Mouse (Mus musculus) T-helper 1 cell (primary cell): ENCODE data around the gene Uchl3.

Experiments
- in situ Hi-C: fragments of 300-600 bp; cut with MboI, MseI; formaldehyde crosslinking; loops from one replicate; pipeline ENCODE4 v1.15.1; 2025; ENCODE audit warnings: high pct_unique_total_duplicates

The Uchl3 gene

DNA sequence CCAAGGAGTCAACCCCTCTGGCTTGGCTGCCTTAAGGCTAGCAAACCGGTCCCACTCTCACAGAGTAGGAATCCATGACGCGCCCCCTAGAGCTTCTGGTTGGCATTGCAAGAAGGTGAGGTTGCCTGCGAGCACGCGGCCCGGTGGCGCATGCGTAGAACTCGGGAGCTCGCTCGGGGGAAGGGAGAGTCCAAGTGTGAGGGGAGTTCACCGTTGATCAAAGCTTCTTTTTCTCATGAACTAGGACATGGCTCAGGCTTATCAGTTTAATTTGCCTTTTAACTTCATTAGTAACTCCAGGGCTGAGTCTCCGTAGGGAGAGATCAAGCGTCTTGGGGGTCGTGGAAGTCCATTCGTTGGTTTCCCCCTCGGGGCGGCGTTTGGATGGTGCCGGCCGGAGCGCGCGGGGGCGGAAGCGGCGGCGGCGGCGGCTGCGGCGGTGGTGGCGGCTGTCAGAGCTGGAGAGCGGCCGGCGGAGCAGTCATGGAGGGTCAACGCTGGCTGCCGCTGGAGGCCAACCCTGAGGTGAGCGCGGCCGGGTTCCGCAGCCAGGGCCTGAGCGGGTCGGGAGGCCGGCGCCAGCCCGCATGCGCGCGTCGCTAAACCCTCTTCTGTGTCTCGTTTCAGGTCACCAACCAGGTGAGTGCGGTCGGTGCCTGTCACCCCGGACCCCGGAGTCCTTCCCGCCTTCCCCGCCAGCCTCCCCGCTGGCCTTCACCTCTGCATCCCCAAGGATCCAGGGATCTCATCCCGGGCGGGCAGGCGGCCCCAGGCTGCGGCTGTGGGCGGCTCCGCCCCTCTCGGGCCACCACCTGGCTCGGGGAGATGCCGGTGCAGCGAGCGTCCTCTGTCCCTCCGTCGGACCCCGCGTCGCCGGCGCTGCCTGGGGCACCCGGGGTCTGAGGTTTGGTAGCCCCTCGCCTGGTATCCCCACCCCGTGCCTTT lies at the start of gene Uchl3:
TSS of gene Uchl3 (plus strand) at position 387 of the 945 bp plus-strand sequence.
- in situ Hi-C loops = no loop called here

DNA sequence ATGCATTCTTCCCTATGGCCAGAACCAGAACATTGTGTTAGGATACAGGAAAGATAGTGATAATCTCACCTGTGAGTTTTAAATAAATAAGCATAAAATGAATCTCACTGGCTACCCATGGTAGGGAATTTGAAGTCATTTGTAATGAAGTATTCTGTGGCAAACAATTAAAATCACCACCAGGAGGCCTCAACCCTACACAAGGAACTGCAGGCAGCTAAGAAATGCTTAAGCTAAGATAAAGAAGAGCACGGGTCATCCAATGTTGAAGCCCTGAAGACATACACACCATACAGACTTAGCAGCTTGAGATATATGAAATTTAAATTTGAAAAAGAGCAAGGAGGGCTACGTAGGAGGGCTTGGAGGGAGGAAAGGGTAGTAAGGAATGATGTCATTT lies 47.9 kb upstream of the Uchl3 start:
- in situ Hi-C loops = no loop called here

DNA sequence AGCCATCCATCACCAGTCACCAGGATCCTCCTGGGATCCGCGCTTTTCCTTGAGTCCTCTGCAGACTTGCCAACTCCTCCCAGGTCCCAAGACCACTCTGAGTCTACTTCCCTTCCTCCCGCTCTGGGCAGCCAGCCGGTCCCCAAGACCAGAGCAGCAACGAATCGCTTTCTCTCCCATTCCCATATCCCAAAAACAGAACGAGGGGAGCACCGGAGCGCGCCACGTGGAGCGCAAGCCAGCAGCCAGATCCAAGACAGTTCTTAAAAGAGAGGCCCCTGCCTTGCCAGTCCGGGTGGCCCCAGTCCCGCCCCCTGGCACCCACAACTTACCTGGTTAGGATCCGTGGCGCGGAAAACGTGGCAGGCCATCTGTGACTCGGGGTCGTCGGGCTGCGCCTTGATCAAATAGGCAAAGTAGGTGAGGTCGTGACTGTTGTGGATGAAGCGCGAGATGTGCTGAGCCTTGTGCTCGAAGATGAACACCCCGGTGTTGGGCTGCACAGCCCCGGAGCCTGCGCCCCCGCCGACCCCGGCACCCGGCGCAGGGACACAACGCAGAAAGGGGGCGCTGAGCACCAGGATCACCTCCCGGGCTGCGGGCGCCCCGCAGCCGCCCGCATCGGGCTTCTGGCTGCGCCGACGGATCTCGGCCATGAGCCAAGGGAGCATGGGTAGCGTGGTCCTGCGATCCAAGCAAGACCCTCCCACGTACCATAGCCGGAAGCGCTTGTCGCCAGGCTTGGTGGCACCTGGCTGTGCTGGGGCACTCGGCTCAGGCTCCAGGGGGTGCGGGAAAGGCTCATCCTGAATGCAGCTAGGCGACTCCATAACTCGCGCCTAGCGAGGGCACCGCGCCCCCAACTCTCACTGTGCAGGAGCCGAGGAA lies 45.9 kb upstream of the Uchl3 start:
- in situ Hi-C loops = no loop called here

DNA sequence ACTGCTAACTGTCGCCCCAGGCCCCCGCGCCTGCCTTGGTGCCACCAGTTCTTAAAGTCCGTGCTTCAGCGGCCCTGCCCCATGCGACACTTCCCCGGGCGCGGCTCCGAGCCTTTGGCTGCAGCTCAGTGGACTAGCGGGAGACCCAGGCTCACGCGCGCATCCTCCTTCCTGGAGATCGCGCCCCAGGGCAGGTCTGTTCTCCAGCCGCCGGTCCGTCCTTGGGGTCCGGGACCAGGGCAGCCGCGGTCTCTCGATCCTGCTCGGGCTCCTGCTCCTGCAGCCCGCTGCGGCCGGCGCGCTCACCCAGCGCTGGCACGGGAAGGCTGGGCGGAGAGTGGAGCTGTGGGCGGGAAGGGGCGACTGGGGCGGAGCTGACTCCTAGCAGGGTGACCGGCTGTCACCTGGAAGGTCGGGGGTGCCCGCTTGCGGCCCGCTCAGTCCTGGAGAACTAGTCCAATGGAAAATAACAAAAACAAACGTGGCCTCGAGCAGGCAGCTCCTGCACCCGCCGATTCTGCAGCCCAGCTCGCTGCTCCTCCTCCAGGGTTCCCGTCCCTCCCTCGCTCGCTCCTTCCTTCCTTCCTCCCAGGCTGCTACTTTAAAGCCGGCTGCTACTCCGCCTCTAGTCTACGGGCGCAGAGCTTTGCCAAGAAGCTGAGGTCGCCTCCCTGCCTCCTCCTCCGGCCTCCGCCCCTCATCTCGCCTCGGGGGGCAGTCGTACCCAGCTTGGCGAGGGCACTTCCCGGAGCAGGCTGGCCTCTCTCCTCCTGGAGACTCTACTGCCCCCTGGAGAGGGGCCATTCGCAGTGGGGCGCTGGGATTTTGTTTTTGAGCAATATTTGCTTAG lies 45.0 kb upstream of the Uchl3 start, which contains the start of gene Tbc1d4:
TSS of gene Tbc1d4 (minus strand) at position 673 of the 850 bp plus-strand sequence.
- in situ Hi-C loops = no loop called here

DNA sequence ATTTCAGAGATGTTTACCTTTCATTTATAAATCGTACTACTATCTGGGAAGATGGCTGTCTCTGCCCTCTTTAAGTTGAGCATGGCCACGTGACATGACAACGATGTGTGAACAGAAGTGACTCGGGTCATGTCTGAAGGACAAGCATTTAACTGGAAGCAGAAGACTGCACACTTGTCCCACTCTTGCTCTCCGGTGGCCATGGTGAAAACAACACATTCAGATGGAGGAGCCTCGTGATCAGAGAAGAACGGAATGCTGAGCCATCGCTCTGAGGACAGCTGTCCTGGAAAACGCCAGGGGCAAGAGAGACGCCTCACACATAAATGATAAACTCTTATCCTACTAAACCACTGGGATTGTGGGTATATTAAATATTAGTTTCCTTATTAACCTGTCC lies 43.1 kb upstream of the Uchl3 start:
- in situ Hi-C loops = loop anchor here (10.0 kb wide), 1 partner anchor 96 kb away; no protein-coding TSS in a partner anchor

DNA sequence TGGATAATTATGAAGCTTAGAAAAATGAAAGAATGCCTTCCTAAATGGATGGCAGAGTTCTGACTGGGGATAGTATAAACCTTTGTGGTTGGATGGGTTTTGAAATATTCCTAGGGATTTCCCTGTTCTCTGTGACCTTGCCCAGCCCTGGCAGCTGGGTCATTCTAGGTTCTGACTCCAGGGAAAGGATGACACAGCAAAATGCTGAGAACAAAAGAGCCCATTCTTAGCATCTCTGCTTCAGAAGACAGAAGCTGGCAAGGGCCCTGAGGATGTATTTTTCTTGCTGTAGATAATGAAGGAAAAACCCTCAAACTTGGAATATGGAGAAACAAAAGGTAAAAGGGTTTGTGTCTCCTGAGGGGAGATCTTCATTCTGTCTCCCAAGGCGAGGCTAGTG lies 40.6 kb upstream of the Uchl3 start:
- in situ Hi-C loops = loop anchor here (10.0 kb wide), 1 partner anchor 98 kb away; no protein-coding TSS in a partner anchor

DNA sequence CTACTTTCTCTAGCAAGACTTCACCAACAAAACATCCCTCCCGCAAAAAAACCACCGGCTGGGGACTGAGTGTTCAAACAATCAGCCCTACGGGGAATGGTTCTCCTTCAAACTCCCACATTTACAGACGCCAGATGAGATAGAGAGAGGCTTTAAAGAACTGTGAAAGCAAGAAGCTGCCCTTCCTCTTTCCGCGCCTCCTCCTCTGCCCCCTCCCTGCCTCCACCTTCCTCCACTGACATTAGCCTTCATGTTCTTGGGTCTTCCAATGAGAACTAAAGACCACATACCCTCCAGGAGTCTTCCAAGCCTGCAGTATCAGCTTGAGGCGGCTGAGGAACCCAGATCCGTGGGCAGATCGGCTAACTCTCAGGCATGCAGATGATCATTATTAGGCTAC lies 37.6 kb upstream of the Uchl3 start:
- in situ Hi-C loops = loop anchor here (10.0 kb wide), 1 partner anchor 101 kb away; no protein-coding TSS in a partner anchor

DNA sequence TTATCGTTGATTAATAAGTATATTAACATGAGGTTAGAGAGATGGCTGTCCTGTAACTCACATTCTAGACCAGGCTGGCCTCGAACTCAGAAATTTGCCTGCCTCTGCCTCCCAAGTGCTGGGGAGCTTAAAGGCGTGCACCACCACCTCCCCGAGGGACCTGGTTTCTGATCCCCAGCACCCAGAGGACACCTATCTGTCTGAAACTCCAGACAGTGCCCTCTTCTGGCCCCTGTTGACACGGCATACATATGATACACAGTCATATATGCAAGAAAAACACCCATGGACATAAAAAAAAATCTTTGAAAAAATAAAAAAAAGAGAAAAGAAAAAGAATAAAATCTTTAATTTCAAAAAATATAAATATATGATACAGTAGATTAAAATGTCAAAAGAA lies 36.1 kb upstream of the Uchl3 start:
- in situ Hi-C loops = loop anchor here (10.0 kb wide), 1 partner anchor 103 kb away; no protein-coding TSS in a partner anchor

DNA sequence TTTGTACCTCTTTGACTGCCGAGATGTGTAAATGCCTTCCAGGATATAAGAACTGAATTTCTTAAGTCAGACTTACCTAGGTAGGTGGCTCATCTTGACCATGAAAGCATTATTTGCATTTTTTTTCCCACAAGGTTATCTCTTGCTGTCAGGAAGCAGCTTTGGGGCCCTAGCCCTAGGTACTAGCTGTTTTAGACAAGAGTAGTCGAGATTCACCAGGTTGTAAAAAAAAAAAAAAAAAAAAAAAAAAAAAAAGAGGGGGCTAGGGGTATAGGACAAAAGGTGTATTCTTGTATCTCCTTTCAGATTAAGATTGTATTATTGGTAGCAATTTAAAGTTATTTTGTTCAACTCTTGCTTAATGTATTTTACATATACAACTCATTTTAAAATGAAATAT lies 23.2 kb upstream of the Uchl3 start:
- in situ Hi-C loops = no loop called here

DNA sequence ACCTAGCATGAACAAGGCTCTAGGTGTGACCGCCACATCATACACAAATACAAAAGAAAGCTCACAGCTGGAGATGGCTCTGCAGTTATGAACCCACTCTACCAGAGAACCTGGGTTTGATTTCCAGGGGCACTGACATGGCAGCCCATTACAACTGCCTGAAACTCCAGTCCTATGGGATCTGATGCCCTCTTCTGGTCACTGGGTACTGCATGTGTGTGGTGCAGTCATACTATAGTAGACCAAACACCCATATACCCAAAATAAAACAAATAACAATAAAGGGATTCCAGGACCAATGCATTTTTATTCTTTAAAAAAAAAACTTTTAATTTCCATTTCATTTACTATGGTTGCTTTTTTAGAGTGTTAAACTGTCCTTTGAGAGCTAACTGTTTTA lies 18.0 kb upstream of the Uchl3 start:
- in situ Hi-C loops = no loop called here

DNA sequence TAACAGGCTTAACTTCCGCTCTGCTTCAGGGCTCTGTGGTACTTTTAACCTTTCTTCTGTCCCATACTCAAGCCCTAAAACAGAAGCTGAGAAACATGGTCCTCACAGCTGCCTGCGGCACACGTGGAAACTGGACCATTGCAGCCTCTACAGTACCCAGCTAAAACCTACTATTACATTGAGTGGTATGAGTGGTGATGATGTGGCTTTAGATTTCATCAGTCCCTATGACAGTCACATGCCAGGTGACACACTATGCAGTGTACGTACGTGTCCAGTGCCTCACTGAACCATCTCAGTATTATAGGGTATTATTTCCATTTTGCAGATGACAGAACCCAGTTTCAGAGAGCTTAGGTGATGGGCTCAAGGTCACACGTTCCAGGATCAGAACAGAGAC lies 16.4 kb upstream of the Uchl3 start:
- in situ Hi-C loops = no loop called here

DNA sequence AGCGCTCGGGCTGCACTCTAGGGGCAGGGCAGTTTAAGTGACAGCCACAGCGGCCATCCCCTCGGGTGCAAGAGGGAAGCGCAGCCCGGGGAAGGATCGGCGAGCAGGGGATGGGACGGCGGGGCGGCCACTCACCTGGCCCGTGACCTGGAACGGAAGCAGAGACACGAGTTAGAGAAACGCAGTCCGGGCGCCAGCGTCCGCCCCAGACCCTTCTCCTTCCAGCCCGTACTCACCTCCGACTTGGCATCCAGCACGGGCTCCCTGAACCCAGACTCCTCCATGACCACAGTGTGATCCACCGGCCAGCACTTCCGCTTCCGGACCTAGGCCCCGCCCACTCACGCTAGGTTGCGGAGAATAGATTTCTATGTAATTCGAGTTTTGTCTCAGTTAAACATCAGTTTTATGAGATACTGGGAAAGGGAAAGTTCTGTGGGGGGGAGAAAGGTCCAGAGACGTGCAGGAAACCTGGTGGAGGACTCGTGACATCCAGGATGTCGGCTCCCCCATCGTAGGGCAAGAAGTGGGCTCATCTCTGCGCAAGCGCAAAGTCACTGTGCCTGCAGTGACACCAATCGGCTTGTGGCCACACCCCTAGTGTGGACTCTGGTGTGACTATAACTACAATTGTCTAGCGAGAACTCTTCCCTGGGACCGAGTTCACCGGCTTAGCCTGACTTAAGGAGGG lies 13.5 kb upstream of the Uchl3 start, which contains the start of gene Commd6:
TSS of gene Commd6 (minus strand) at position 534 of the 691 bp plus-strand sequence.
- in situ Hi-C loops = no loop called here

DNA sequence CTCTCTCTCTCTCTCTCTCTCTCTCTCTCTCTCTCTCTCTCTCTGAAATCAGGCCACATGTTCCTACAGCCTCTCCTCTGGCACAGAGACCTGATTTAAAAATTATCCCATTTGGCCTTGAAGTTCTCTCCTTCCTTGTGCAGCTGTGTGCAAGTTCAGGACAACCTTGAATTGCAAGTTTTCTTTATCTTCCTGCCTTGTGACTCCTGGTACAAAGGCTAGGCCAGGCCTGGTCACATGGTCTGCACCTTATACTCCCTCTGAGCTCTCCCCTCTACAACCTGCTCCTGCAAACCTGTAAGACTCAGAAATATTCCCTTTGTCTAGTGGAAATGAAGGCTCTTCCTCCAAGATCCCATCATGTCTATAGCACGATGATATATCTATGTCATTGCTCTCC lies 8.8 kb upstream of the Uchl3 start:
- in situ Hi-C loops = no loop called here

DNA sequence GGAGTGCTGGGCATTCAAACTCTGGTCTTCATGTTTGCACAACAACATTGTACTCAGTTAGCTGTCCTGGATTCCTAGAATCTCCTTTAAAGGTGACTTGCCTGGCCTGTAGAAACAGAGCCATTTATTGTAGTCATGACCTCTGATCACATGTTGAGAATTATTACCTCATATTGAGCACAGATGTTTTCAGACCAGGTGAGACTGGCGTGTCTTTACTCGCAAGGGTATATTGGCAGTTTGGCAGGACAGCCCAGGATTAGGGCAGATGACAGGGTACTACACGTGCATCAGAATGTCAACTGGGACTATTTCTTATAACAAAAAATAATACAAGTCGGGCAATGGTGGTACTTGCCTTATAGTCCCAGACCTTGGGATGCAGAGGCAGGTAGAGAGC lies 3.2 kb upstream of the Uchl3 start:
- in situ Hi-C loops = no loop called here

DNA sequence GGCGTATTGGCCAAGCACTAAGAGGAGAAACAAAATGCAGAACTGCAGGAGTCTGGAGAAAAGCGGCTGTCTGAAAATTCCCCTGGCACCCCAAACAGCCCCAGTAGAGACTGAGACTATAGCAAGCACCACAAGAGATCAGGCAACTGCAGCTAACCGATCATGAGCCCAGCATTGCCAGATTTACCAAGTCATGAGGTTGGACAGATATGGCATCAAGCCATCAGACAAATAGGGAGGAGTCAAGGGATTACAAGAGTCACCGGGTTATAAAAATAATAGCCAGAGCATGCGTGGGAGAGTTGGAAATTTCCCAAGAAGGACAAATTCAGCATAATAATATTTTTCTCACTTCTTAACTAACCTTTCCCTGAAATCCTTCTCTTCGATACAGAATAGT lies 1.2 kb upstream of the Uchl3 start:
- in situ Hi-C loops = no loop called here

DNA sequence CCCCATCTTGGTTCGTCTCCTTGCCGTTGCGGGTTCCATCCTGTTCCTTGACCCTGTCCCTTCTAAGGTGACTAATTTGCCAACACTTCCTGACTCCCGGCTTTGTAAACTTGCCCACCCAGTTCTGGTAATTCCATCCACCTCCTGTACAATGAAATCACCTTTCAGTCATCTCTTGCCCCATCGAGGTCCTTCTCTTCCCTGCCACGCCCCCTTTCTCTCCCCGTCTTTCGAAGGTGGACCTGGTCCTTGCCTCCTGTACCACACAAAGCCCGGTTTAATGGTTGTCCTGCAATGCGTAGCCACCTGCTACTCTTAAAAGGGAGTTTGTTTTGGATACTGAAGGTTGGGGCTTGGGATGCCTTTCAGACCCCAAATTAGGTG lies 751 bp downstream of the Uchl3 start:
- in situ Hi-C loops = no loop called here

DNA sequence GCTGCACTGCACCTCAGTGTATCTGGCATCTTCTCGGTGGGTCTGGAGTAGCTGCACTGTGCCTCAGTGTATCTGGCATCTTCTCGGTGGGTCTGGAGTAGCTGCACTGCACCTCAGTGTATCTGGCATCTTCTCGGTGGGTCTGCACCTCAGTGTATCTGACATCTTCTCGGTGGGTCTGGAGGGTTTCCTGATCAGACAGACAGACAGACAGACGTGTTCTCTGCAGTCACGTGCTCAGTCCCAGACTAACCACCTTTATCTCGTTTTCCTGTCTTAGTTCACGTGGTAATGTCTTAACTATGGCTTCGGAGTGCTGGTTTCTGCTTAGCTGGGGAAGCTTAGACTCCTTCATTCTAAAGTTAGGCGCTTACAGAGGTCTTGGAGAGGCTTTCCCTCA lies 2.5 kb downstream of the Uchl3 start:
- in situ Hi-C loops = no loop called here

DNA sequence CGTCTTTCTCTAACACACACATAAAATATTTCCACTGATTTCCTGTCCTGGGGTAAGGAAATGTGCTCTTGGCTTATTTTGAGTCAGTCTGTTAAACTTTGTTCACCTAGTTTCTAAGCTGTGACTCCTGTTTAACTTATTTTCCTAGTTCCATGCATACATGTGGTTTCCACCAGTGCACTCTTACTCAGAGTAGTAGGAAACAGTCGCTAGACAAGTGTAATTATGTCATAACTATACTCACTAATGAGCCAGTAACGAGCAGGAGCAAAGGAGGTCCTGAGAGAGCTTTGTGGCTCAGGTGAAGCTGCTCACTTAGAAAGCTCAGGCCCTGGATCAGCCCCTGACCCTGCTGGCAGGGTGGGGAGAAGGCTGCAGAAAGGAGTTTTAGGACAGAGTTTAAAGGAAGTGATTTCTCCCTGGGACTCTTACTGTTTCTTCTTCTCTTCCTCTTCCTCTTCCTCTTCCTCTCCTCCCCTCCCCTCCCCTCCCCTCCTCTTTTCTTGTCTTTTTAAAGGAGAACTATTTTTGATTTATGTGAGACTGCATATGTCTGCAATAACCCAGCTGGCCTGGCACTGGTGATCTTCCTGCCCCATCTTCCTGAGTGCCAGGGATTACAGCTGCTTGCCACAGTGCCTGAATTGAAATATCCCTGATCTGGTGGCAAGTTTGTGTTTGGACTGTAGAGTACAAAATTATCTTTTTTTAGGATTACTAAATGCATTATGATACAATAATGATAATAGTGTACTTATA lies 8.1 kb downstream of the Uchl3 start:
- in situ Hi-C loops = no loop called here

DNA sequence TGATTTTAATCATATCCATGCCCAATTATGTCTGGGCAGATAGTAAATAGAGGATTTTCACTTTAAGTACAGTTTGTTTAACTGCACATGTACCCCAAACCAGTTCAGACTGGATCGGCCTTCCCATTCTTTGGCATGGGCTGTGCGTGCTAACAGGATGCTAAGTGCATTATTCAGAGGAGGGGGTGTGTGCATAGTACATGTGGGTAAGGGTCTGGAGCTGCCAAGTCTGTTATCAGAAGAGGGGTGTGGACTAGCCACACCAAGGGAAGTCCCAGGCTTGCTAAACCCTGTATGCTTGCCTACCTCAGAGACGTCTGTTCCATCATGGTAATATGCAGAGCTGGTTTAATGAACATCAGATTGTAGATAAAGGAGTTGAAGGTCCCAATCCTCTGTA lies 10.5 kb downstream of the Uchl3 start:
- in situ Hi-C loops = no loop called here

DNA sequence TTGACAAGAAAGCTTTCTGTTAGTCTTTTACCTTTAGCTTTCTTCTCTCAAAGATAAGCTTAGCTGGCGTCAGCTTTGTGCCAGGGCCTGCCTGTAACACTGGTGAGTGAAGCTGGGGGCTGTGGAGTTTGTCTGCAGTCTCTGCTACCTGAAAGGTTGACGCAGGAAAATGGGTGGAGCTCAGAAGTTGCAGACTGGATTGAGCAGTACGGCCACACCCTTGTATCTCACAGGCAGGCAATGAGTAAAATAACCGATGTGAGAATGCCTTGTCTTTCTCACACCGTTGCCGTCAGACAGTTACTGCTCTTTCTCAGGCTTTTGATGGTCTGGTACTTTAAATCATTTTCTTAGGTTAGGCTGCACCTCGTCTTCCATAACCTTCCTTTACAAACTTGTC lies 12.3 kb downstream of the Uchl3 start:
- in situ Hi-C loops = no loop called here
